Mouse (Mus musculus): ENCODE data around the gene Gpr18. TPM values are rescaled to one million over a fixed set of nuclear protein-coding genes. Genes with fewer than 3 reads are reported as not detected.

Gene Gpr18
- polyA plus RNA-seq, 1 experiment from 2014 or later = 0.19 TPM

- WGBS = 94% methylated on average over 11 of the region's 11 CpGs
- peaks cover 56% of the 10 kb centered on the region for H3K36me3 ChIP-seq
These were observed 8.4 kb downstream of the Gpr18 start for GRCm38 (mm10) chr14:121906992-121907681.

GRCm38 (mm10) chr14:121906341-121906991 is 9.1 kb downstream of the Gpr18 start:
- WGBS = 79% methylated on average over 8 of the region's 8 CpGs
- no peak for DNase-seq (ENCODE audit: low spot score)
- Histone ChIP-seq H3K4me3 (no peak overlapping the region), H3K27me3 (ENCODE audit: low read depth, poor library complexity, severe bottlenecking) (no peaks in the 10 kb centered on the region), H3K36me3 (peaks cover 56% of the 10 kb centered on the region), H3K9me3 (replicated peaks) (no peaks in the 10 kb centered on the region), H3K4me1 (peaks cover 6% of the 10 kb centered on the region), H3K27ac (no peak overlapping the region)

More at GRCm38 (mm10) chr14:121906992-121907681, 8.4 kb downstream of the Gpr18 start:
- no peak for DNase-seq (ENCODE audit: low spot score)
- no peaks in the 10 kb centered on the region for H3K9me3 ChIP-seq (replicated peaks)
- no peak overlapping the region for H3K4me3 ChIP-seq
- no peak overlapping the region for H3K27ac ChIP-seq
- H3K27me3 ChIP-seq (ENCODE audit: low read depth, poor library complexity, severe bottlenecking) = no peaks in the 10 kb centered on the region
- H3K4me1 ChIP-seq = peaks cover 6% of the 10 kb centered on the region

- no peaks in the 10 kb centered on the region for H3K27me3 ChIP-seq (ENCODE audit: low read depth, poor library complexity, severe bottlenecking)
These were observed 10.8 kb downstream of the Gpr18 start for GRCm38 (mm10) chr14:121904754-121905153.

GRCm38 (mm10) chr14:121903381-121903876 is 12.2 kb downstream of the Gpr18 start:
- Histone ChIP-seq H3K36me3 (peaks cover 29% of the 10 kb centered on the region), H3K27ac (no peak overlapping the region), H3K9me3 (replicated peaks) (no peaks in the 10 kb centered on the region), H3K4me3 (no peak overlapping the region), H3K27me3 (ENCODE audit: low read depth, poor library complexity, severe bottlenecking) (no peaks in the 10 kb centered on the region), H3K4me1 (peaks cover 6% of the 10 kb centered on the region)
- DNase-seq (ENCODE audit: low spot score) = no peak
- 98% methylated on average over 7 of the region's 7 CpGs for WGBS

More at GRCm38 (mm10) chr14:121904754-121905153, 10.8 kb downstream of the Gpr18 start:
- 22% methylated on average over 3 of the region's 3 CpGs for WGBS
- Histone ChIP-seq H3K36me3 (peaks cover 41% of the 10 kb centered on the region), H3K4me3 (no peak overlapping the region), H3K9me3 (replicated peaks) (no peaks in the 10 kb centered on the region), H3K27ac (no peak overlapping the region), H3K4me1 (peaks cover 6% of the 10 kb centered on the region)
- no peak for DNase-seq (ENCODE audit: low spot score)

GRCm38 (mm10) chr14:121901511-121901910 is 14.1 kb downstream of the Gpr18 start:
- H3K4me3 ChIP-seq = no peak overlapping the region
- no peak for DNase-seq (ENCODE audit: low spot score)
- H3K27ac ChIP-seq = no peak overlapping the region
- no peaks in the 10 kb centered on the region for H3K27me3 ChIP-seq (ENCODE audit: low read depth, poor library complexity, severe bottlenecking)
- peaks cover 6% of the 10 kb centered on the region for H3K4me1 ChIP-seq
- 94% methylated on average over 6 of the region's 6 CpGs for WGBS
- H3K9me3 ChIP-seq (replicated peaks) = no peaks in the 10 kb centered on the region
- peaks cover 16% of the 10 kb centered on the region for H3K36me3 ChIP-seq

- 0 out of 2 replicates have a peak, but pooled peaks cover 3% of the 10 kb centered on the region for H3K4me1 ChIP-seq
- peaks cover 8% of the 10 kb centered on the region for H3K36me3 ChIP-seq
- no peak overlapping the region for H3K27ac ChIP-seq
- H3K27me3 ChIP-seq (ENCODE audit: low read depth, poor library complexity, severe bottlenecking) = no peaks in the 10 kb centered on the region
- H3K4me3 ChIP-seq = no peak overlapping the region
- WGBS = 80% methylated on average over 3 of the region's 3 CpGs
- H3K9me3 ChIP-seq (replicated peaks) = no peaks in the 10 kb centered on the region
- no peak for DNase-seq (ENCODE audit: low spot score)
These were observed 16.5 kb downstream of the Gpr18 start for GRCm38 (mm10) chr14:121899071-121899470.

- Histone ChIP-seq H3K4me1 (0 out of 2 replicates have a peak, but pooled peaks cover 3% of the 10 kb centered on the region), H3K36me3 (peaks cover 8% of the 10 kb centered on the region), H3K27ac (no peak overlapping the region), H3K9me3 (replicated peaks) (no peaks in the 10 kb centered on the region), H3K4me3 (no peak overlapping the region), H3K27me3 (ENCODE audit: low read depth, poor library complexity, severe bottlenecking) (no peaks in the 10 kb centered on the region)
- no peak for DNase-seq (ENCODE audit: low spot score)
- 91% methylated on average over 11 of the region's 11 CpGs for WGBS
These were observed 17.1 kb downstream of the Gpr18 start for GRCm38 (mm10) chr14:121898509-121898908.

GRCm38 (mm10) chr14:121897773-121898172 is 17.8 kb downstream of the Gpr18 start:
- no peak for DNase-seq (ENCODE audit: low spot score)
- no peaks in the 10 kb centered on the region for H3K27me3 ChIP-seq (ENCODE audit: low read depth, poor library complexity, severe bottlenecking)
- H3K36me3 ChIP-seq = peaks cover 8% of the 10 kb centered on the region
- H3K4me3 ChIP-seq = no peak overlapping the region
- 0 out of 2 replicates have a peak, but pooled peaks cover 3% of the 10 kb centered on the region for H3K4me1 ChIP-seq
- H3K27ac ChIP-seq = no peak overlapping the region
- WGBS = 86% methylated on average over 2 of the region's 2 CpGs
- H3K9me3 ChIP-seq (replicated peaks) = no peaks in the 10 kb centered on the region

GRCm38 (mm10) chr14:121896126-121897090 is 19.2 kb downstream of the Gpr18 start:
- H3K36me3 ChIP-seq = peaks cover 1% of the 10 kb centered on the region; the same call in 1 of the 2 replicates
- 75% methylated on average over 6 of the region's 6 CpGs for WGBS
- no peak overlapping the region for H3K27ac ChIP-seq
- no peaks in the 10 kb centered on the region for H3K27me3 ChIP-seq (ENCODE audit: low read depth, poor library complexity, severe bottlenecking)
- H3K9me3 ChIP-seq (replicated peaks) = no peaks in the 10 kb centered on the region
- no peak for DNase-seq (ENCODE audit: low spot score)
- 0 out of 2 replicates have a peak, but pooled peaks cover 3% of the 10 kb centered on the region for H3K4me1 ChIP-seq
- H3K4me3 ChIP-seq = no peak overlapping the region

- WGBS = 91% methylated on average over 4 of the region's 4 CpGs
- Histone ChIP-seq H3K27me3 (ENCODE audit: low read depth, poor library complexity, severe bottlenecking) (no peaks in the 10 kb centered on the region), H3K36me3 (peaks cover 5% of the 10 kb centered on the region), H3K9me3 (replicated peaks) (no peaks in the 10 kb centered on the region), H3K4me3 (no peak overlapping the region), H3K27ac (no peak overlapping the region), H3K4me1 (0 out of 2 replicates have a peak, but pooled peaks cover 3% of the 10 kb centered on the region)
- no peak for DNase-seq (ENCODE audit: low spot score)
These were observed 20.3 kb downstream of the Gpr18 start for GRCm38 (mm10) chr14:121895316-121895715.

GRCm38 (mm10) chr14:121894511-121895135 is 21.0 kb downstream of the Gpr18 start:
- no peak overlapping the region for H3K27ac ChIP-seq
- H3K9me3 ChIP-seq (replicated peaks) = no peaks in the 10 kb centered on the region
- H3K4me1 ChIP-seq = 0 out of 2 replicates have a peak, but pooled peaks cover 3% of the 10 kb centered on the region

GRCm38 (mm10) chr14:121893747-121894146 is 21.8 kb downstream of the Gpr18 start:
- Histone ChIP-seq H3K36me3 (peaks cover 12% of the 10 kb centered on the region), H3K9me3 (replicated peaks) (no peaks in the 10 kb centered on the region), H3K27ac (no peak overlapping the region), H3K27me3 (ENCODE audit: low read depth, poor library complexity, severe bottlenecking) (no peaks in the 10 kb centered on the region), H3K4me1 (0 out of 2 replicates have a peak, but pooled peaks cover 3% of the 10 kb centered on the region), H3K4me3 (no peak overlapping the region)
- WGBS = 84% methylated on average over 6 of the region's 6 CpGs
- no peak for DNase-seq (ENCODE audit: low spot score)

More at GRCm38 (mm10) chr14:121894511-121895135, 21.0 kb downstream of the Gpr18 start:
- Histone ChIP-seq H3K4me3 (no peak overlapping the region), H3K36me3 (peaks cover 9% of the 10 kb centered on the region), H3K27me3 (ENCODE audit: low read depth, poor library complexity, severe bottlenecking) (no peaks in the 10 kb centered on the region)
- no peak for DNase-seq (ENCODE audit: low spot score)
- 60% methylated on average over 5 of the region's 5 CpGs for WGBS

Measured in limb, embryonic 10.5 days (tissue).